Mouse (Mus musculus) liver, adult 2 months (tissue): ENCODE measurements around the gene Mrps30.

Experiments used
- CTCF ChIP-seq: fragments of 200-500 bp; IDR thresholded peaks from 2 replicates; pipeline ENCODE4 v1.5.1; 2011; ENCODE audit warnings: low read depth, low read length, control low read depth
- POLR2A ChIP-seq: fragments of 200-500 bp; IDR thresholded peaks from 2 replicates; pipeline ENCODE4 v1.6.1; 2011; ENCODE audit warnings: low read length, control low read depth; ENCODE audit not compliant: insufficient read depth; ENCODE audit errors: extremely low read depth

GRCm38 (mm10) chr13:118380381-118380780, 6.7 kb downstream of the Mrps30 start:
- TF ChIP-seq CTCF (no peak), POLR2A (no peak)
